Mouse (Mus musculus) kidney, postnatal 4 days (tissue): Measurements from ENCODE around the gene C9.

Experiments used
- DNase-seq, 2 experiments: peaks; one replicate each; pipeline ENCODE4 v3.0.0; 2021; ENCODE audit warnings: mixed read lengths in 2 of 2

Gene C9

DNA sequence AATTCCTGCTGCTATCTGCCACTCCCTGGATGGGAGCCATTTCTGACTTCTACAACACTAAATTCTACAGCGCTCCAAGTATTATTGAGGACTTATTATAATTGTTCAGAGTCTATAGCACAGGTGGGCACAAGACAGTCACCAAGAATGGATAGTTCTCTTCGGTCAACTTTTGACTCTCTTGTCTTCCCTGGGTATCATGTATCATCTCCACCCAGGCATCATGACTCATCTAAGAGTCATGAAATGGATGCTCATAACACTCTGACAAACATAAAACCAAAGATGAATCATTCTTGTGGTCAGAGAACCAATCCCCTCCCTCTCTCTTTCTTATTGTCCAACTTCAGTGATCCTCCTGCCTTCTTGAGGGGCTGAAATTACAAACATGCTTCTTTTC, 47.3 kb downstream of the C9 start:
- no peak for DNase-seq

DNA sequence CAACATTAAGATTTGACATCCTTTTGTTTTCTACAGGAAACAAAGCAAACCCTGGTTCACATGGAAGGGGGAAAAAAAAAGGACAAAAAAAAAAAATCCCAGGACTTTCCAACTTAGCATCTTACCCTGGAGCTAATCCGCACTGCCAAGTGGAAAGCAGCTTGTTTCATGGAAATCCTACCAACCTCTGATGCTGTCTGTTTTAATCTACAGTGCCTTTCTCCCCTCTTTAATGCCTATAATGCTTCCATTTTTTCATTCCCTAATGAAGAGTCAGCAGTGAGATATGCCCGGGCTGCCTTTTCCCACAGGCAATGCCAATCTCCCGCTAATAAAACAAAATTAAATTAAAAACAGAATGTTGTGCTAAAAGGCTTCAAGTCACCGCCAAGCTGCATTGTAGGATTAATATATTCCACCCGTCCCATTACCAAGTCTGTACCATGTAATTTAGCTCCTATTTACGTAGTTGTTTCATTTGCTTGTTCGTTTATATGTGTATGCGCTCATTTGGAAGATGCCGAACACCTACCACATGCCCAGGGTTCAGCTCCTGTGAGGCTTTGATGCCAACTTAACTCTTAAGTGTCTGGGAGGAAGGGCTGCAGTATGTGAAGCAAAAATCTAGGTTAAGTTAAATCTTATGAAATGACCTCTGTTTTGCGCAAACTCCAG, 53.4 kb downstream of the C9 start:
- DNase-seq = no peak

DNA sequence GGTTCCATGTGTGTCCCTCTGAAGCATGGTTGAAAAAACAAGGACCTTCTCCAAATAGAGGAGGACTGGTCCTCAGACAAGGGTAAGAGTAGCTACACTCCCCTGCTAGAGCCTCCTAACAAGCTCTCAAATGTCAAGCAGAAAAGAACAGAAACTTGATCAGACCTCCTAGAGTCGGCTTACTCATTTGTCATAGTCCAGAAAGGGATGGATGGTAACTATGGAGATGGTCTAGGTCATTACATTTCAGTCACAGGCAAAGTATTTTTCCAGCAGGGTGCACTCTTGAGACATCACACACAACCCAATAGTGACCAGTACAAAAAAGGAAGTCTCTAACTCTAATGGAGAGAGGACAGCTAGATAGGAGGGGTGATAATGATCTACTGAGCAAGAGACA, 55.7 kb downstream of the C9 start:
- peak in 1 of 2 experiments; percentile 6 for DNase-seq

DNA sequence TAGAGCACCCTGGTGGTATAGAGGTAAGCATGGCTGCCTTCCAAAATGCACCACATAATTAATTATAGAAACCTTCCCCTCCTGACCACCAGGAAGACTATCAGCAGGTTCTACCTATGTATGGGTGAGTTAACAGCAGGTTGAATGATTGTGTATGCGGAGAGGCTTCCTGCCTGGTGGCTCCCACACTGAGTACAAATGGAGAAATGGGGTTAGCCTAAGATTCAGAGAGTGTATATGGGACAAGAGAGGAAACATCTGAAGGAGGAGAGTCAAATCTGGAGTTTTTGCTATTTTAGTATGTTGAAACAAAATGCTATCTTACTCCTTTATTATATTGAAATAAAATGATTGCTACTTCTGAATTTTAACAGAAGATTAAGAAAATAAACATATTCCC, 72.4 kb downstream of the C9 start:
- DNase-seq = no peak

DNA sequence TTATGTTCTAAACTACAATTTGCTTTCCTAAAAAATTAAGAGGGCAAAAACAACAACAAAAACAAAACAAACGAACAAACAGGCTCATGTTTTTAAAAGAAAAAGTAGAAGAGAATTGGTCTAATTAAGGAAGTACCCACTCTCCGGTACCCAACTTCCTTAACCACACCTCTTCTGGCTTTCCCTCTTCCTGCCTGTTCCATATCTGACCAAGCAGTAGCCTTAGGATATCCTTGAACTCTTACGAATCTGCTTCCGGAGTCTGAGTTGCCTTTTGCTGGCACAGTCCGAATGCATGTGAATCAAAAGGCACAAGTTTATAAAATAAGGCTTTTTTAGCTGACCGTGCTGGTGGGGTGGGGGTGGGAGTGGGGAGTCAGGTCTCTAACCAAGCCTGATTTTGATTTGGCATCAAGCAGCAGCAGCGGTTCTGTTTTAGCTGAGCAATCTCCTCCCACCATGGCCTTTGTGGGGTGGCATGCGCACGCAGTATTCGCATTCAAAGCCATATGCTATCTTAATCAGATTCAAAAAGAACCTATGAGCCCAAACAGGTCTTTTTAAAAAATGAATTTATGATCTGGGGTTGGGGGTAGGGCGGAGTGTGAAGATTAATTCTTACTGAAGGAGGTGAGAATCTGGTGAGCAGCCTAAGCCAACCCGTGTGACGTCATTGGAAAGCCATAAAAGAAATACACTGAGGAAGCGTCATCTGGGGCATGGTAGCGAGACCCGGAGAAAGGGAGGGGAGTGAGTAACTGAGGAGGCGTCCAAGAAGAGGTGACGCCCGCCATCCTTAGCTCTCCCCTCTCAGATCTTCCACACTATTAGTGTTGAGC, 74.5 kb downstream of the C9 start:
- DNase-seq = no peak

- no peak for DNase-seq
Measured at GRCm38 (mm10) chr15:6520505-6521155, 75.5 kb downstream of the C9 start.

DNA sequence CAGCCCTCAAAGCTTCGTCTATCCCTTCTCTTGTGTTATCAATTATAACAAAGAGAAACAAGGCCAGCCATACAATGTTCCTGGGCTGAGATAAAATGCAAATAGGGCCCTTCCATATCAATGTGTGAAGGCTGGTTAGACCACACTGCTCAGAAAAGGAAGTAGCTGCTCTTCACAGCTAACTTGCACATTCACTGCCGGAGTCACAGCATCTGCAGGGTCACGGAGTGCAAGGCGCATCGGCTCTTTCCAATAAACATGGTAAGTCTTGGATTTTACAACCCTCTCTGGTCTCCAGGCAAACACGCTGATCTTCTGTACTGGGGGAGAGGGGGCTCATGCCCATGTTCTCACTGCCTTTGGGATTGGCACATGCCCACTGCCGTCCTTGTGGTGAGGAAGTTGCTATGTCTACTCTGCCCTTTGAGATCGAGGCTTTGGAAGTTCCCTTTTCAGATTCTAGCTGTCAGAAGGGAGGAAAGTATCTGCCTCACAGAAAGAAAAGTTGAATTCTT, 77.6 kb downstream of the C9 start, which contains the start of gene Fyb:
Gene Fyb, plus strand, starts transcription at position 201 of the 515 bp plus-strand sequence.
- no peak for DNase-seq

DNA sequence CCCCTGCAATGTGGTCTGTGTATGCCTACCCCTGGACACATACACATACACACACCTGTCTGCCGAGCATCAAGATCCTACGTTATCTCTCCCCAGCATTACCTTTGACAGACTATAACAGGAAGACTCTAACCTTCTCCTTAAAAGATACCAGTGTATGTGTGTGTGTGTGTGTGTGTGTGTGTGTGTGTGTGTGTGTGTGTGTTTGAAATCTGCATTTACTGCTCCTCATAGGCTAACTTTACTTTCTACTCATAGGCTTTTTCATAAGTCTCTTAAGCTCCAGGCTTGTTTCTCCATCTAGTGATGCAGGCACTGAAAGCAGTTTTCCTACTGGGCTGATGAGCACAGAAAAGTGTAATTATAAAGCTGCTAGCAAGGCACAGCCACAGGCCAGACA, 79.7 kb downstream of the C9 start:
- no peak for DNase-seq

DNA sequence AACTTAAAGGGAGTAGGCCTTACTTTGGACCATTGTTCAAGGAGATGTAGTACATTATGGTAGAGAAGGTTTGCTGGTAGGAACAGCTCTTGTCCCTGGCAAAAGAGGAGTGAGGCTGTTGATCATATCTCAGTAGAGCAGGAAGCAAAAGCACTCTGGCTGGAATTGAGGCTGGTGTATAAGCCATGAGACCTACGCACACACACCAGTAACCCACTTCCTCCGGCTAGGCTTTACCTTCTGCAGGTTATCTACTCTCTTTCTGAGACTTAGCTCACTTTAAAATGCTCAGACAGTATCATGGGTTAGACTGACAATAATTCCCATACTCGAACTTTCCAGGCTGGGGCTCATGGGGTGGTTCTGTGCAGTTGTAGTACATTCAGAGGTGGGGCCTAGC, 80.3 kb downstream of the C9 start:
- DNase-seq = no peak

DNA sequence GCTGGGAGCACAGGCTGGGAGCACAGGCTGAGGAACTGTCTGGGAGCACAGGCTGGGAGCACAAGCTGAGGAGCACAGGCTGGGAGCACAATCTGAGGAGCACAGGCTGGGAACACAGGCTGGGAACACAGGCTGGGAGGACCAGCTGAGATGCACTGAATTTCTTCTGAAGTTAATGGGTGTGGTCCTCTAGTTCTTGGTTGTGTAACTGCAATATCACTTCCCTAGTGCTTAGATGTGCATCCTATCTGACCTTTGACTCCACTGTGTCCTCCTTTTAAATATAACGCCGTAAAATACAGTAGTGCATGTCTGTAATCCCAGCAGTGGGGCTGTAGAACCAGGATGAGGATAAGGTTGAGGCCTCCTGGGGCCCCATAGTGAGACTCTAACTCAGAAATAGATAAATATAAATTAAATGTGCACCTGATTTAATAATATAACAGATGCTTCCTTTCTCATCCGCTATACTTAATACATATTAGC, 88.8 kb downstream of the C9 start:
- DNase-seq = no peak

DNA sequence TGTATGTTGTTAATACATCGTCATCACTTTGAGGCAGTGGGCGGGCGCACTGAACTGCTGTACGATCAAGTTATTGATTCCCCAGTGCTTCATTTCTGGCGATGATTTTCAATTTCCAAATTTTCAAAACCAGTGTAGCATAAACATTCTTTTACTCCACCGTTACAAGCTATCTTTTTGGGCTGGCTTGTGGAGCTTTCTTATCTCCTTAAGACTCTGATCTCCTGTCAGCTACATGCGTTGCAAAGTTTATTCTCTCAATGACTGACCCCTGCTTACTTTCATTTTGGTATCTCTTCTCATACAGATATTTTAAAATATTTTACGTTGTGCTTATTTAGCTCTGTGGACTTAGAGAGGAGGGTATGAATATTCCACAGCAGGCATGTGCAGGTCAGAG, 89.5 kb downstream of the C9 start:
- DNase-seq = no peak

GRCm38 (mm10) chr15:6539639-6540338, 94.7 kb downstream of the C9 start:
- DNase-seq = no peak
